Mouse (Mus musculus): ENCODE data around the gene Mllt3. TPM values are rescaled to one million over a fixed set of nuclear protein-coding genes. Genes with fewer than 3 reads are reported as not detected.

Mllt3 gene
- total and polyA plus RNA-seq, 2 experiments from 2014 or later, result 5.1 to 13.5 TPM

DNA sequence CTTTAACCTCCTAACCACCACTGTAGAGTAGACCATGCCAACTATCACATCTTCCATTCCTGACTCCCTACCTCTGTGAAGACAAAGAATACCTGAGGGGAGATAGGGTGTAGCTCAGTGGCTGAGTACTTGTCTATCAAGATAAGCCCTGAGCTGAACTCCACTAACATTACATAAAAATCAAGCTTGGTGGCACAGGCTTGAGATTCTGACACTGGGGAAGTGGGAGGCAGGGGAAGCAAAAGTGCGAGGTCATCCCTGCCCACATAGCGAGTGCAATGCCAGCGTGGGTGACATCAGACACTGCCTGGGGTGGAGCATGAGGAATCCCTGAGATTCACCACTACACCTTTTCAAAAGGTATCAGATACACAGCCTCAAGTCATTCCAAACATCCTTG is 76.0 kb downstream of the Mllt3 start:
- no peaks in the 10 kb centered on the region for H3K27me3 ChIP-seq (ENCODE audit: control insufficient read depth, insufficient read depth, low read length)
- H3K9me3 ChIP-seq (replicated peaks; ENCODE audit: control insufficient read depth, low read length), result no peaks in the 10 kb centered on the region
- H3K27ac ChIP-seq (ENCODE audit: low read depth), result no peak overlapping the region
- no peak overlapping the region for H3K4me3 ChIP-seq (ENCODE audit: low read depth, low read length)
- no peak overlapping the region for H3K9ac ChIP-seq (replicated peaks; ENCODE audit: low read depth, low read length)
- 91% methylated on average over 3 of the region's 3 CpGs for WGBS
- H3K4me2 ChIP-seq (ENCODE audit: low read depth, low read length), result no peak overlapping the region
- DNase-seq (ENCODE audit: low spot score) (no peak), ATAC-seq (ENCODE audit: insufficient read depth, low read depth) (no peak)
- no peaks in the 10 kb centered on the region for H3K4me1 ChIP-seq (ENCODE audit: control insufficient read depth, insufficient read depth)
- TF ChIP-seq CTCF (IDR thresholded peaks at IDR 0.05; ENCODE audit: low read depth), result no peak
- no peak for TF ChIP-seq EP300 (IDR thresholded peaks at IDR 0.05; ENCODE audit: low read depth)
- H3K36me3 ChIP-seq (replicated peaks; ENCODE audit: control insufficient read depth, insufficient read depth, low read length), result no peaks in the 10 kb centered on the region

DNA sequence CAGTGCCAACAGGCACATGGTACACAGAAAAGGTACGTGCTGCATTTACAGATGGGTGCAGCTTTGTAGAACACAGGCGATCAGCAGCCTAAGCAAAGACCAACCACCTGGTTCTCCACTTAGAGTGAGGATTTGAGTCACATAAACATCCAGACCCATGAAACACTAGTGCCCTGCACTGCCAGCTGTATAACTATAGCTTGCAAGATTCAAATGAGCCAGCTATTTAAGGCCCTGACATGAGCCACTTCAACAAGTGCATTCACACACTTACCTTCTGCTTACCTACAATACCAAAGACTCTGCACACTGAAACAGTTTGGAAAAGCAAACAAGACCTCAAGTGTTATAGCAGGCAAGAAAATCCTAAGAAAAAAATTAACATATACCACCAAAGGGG is 78.0 kb downstream of the Mllt3 start:
- Histone ChIP-seq H3K9ac (replicated peaks; ENCODE audit: low read depth, low read length) (no peak overlapping the region), H3K27ac (ENCODE audit: low read depth) (no peak overlapping the region), H3K9me3 (replicated peaks; ENCODE audit: control insufficient read depth, low read length) (no peaks in the 10 kb centered on the region), H3K27me3 (ENCODE audit: control insufficient read depth, insufficient read depth, low read length) (no peaks in the 10 kb centered on the region), H3K4me2 (ENCODE audit: low read depth, low read length) (no peak overlapping the region), H3K4me3 (ENCODE audit: low read depth, low read length) (no peak overlapping the region), H3K4me1 (ENCODE audit: control insufficient read depth, insufficient read depth) (no peaks in the 10 kb centered on the region), H3K36me3 (replicated peaks; ENCODE audit: control insufficient read depth, insufficient read depth, low read length) (no peaks in the 10 kb centered on the region)
- WGBS, result 98% methylated on average over 2 of the region's 2 CpGs
- ATAC-seq (ENCODE audit: insufficient read depth, low read depth) (no peak), DNase-seq (ENCODE audit: low spot score) (no peak)
- no peak for TF ChIP-seq CTCF (IDR thresholded peaks at IDR 0.05; ENCODE audit: low read depth)
- no peak for TF ChIP-seq EP300 (IDR thresholded peaks at IDR 0.05; ENCODE audit: low read depth)

DNA sequence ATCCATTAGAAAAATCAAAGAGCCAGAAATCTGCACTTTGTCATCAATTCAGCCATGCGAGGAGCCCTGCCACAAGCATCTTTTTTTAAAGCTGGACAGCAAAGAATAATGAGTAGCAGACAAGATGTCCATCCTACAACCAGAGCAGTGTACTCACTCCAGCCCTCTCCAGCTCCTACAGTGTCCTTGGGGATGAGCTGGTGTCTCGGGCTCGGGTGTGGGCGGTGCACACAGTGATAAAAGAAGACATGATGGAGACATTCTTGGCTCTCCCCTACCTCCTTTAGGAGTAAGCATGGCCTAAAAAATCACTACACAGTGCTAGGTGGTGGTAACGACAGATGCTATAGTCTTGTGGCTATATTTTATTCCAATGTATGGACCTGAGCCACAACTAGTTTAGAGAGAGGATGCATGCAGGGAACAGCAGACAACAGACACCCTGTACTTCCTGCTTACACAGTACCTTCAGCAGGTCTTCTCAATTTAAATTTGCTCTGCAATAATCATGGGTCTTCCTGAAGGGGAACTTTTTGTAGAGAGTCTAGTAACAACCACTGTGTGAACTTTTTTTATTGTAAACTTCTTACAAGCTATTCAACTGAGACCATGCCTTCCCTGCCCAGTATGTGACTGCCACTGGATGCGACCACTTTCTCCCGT is 78.6 kb downstream of the Mllt3 start:
- no peak overlapping the region for H3K27ac ChIP-seq (ENCODE audit: low read depth)
- WGBS, result 73% methylated on average over 7 of the region's 7 CpGs

DNA sequence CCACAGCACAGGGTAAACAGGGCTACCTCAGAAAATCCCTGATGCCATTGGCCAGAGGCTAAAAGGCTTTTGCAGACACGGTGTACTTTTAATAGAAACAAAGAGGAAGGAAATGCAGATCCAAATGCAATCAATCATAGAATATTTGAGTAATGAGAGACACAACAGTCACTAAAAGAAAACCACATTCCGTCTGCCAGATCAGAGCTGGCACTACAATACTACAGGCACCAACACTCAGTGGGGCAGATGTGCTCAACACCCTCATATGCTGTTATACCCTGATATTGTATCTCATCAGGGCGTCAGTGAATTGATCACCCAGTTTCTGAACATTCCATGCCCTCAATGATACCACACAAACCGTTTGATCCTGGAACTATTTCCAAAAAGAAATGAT is 79.4 kb downstream of the Mllt3 start:
- H3K4me3 ChIP-seq (ENCODE audit: low read depth, low read length), result no peak overlapping the region
- no peaks in the 10 kb centered on the region for H3K9me3 ChIP-seq (replicated peaks; ENCODE audit: control insufficient read depth, low read length)
- WGBS, result 60% methylated on average over 4 of the region's 4 CpGs

More for the DNA sequence above, 78.6 kb downstream of the Mllt3 start:
- no peaks in the 10 kb centered on the region for H3K9me3 ChIP-seq (replicated peaks; ENCODE audit: control insufficient read depth, low read length)
- no peaks in the 10 kb centered on the region for H3K27me3 ChIP-seq (ENCODE audit: control insufficient read depth, insufficient read depth, low read length)
- no peak for ATAC-seq (ENCODE audit: insufficient read depth, low read depth)
- H3K9ac ChIP-seq (replicated peaks; ENCODE audit: low read depth, low read length), result no peak overlapping the region
- H3K4me2 ChIP-seq (ENCODE audit: low read depth, low read length), result no peak overlapping the region
- no peaks in the 10 kb centered on the region for H3K4me1 ChIP-seq (ENCODE audit: control insufficient read depth, insufficient read depth)
- H3K4me3 ChIP-seq (ENCODE audit: low read depth, low read length), result no peak overlapping the region
- DNase-seq (ENCODE audit: low spot score), result no peak
- no peaks in the 10 kb centered on the region for H3K36me3 ChIP-seq (replicated peaks; ENCODE audit: control insufficient read depth, insufficient read depth, low read length)
- TF ChIP-seq CTCF (IDR thresholded peaks at IDR 0.05; ENCODE audit: low read depth) (no peak), EP300 (IDR thresholded peaks at IDR 0.05; ENCODE audit: low read depth) (no peak)

DNA sequence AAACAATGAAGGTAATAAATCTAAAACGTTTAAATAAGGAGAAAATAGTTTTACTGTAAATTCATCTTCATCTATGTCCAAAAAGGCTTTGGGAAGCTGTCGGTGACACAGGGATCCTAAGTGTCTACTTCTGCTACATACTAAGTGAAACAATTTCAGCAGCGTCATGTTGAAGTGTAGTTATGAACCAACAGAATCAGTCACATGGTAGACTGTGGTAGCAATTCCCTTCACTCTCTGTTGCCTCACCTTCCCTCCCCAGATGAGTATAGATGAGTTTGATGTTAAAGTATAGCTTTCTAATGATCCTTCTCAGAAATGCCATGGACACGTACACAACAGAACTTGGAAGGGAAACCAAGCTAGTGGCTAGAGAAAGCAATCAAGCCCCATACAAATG is 79.9 kb downstream of the Mllt3 start:
- H3K9me3 ChIP-seq (replicated peaks; ENCODE audit: control insufficient read depth, low read length), result no peaks in the 10 kb centered on the region
- TF ChIP-seq EP300 (IDR thresholded peaks at IDR 0.05; ENCODE audit: low read depth) (no peak), CTCF (IDR thresholded peaks at IDR 0.05; ENCODE audit: low read depth) (no peak)
- no peak overlapping the region for H3K4me3 ChIP-seq (ENCODE audit: low read depth, low read length)
- ATAC-seq (ENCODE audit: insufficient read depth, low read depth) (no peak), DNase-seq (ENCODE audit: low spot score) (no peak)
- H3K9ac ChIP-seq (replicated peaks; ENCODE audit: low read depth, low read length), result no peak overlapping the region
- no peaks in the 10 kb centered on the region for H3K36me3 ChIP-seq (replicated peaks; ENCODE audit: control insufficient read depth, insufficient read depth, low read length)
- no peaks in the 10 kb centered on the region for H3K27me3 ChIP-seq (ENCODE audit: control insufficient read depth, insufficient read depth, low read length)
- H3K4me1 ChIP-seq (ENCODE audit: control insufficient read depth, insufficient read depth), result no peaks in the 10 kb centered on the region
- WGBS, result 78% methylated on average over 4 of the region's 4 CpGs
- no peak overlapping the region for H3K4me2 ChIP-seq (ENCODE audit: low read depth, low read length)
- no peak overlapping the region for H3K27ac ChIP-seq (ENCODE audit: low read depth)

More for the DNA sequence above, 79.4 kb downstream of the Mllt3 start:
- no peaks in the 10 kb centered on the region for H3K4me1 ChIP-seq (ENCODE audit: control insufficient read depth, insufficient read depth)
- no peak overlapping the region for H3K27ac ChIP-seq (ENCODE audit: low read depth)
- no peak for TF ChIP-seq CTCF (IDR thresholded peaks at IDR 0.05; ENCODE audit: low read depth)
- TF ChIP-seq EP300 (IDR thresholded peaks at IDR 0.05; ENCODE audit: low read depth), result no peak
- DNase-seq (ENCODE audit: low spot score) (no peak), ATAC-seq (ENCODE audit: insufficient read depth, low read depth) (no peak)
- no peaks in the 10 kb centered on the region for H3K36me3 ChIP-seq (replicated peaks; ENCODE audit: control insufficient read depth, insufficient read depth, low read length)
- H3K27me3 ChIP-seq (ENCODE audit: control insufficient read depth, insufficient read depth, low read length), result no peaks in the 10 kb centered on the region
- no peak overlapping the region for H3K9ac ChIP-seq (replicated peaks; ENCODE audit: low read depth, low read length)
- H3K4me2 ChIP-seq (ENCODE audit: low read depth, low read length), result no peak overlapping the region

DNA sequence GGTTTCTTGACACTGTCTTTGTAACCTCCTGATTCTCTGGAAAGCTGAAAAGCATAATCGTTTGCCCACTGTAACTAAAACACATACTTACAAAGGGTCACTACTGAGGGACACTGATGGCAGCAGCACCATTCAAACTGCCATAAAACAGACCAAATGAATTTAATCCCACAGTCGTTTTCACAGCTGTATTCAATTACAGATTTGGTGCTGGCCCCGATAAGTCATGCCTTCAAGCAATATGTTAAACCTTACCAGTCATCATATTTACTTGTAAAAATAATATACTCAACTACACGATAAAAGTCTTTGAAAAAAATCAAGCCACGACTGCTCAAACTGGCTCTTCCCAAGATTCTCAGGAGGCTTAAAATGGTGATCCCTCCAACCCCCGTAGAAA is 83.7 kb downstream of the Mllt3 start:
- H3K4me2 ChIP-seq (ENCODE audit: low read depth, low read length), result no peak overlapping the region
- no peaks in the 10 kb centered on the region for H3K9me3 ChIP-seq (replicated peaks; ENCODE audit: control insufficient read depth, low read length)
- ATAC-seq (ENCODE audit: insufficient read depth, low read depth) (no peak), DNase-seq (ENCODE audit: low spot score) (no peak)
- H3K27me3 ChIP-seq (ENCODE audit: control insufficient read depth, insufficient read depth, low read length), result no peaks in the 10 kb centered on the region
- H3K4me1 ChIP-seq (ENCODE audit: control insufficient read depth, insufficient read depth), result peaks cover 9% of the 10 kb centered on the region; the same call in 1 of the 2 replicates
- no peaks in the 10 kb centered on the region for H3K36me3 ChIP-seq (replicated peaks; ENCODE audit: control insufficient read depth, insufficient read depth, low read length)
- TF ChIP-seq EP300 (IDR thresholded peaks at IDR 0.05; ENCODE audit: low read depth), result no peak
- no peak for TF ChIP-seq CTCF (IDR thresholded peaks at IDR 0.05; ENCODE audit: low read depth)
- whole genome bisulfite sequencing, result 65% methylated on average over 6 of the region's 6 CpGs
- H3K4me3 ChIP-seq (ENCODE audit: low read depth, low read length), result no peak overlapping the region
- no peak overlapping the region for H3K27ac ChIP-seq (ENCODE audit: low read depth)
- no peak overlapping the region for H3K9ac ChIP-seq (replicated peaks; ENCODE audit: low read depth, low read length)

Measured in heart, postnatal 0 days (tissue).